ENCODE assay signal across 18 mouse cellular contexts in genomic region chr4:101304114-101304513, GRCm38 (mm10). TPM values are rescaled to one million over a fixed set of nuclear protein-coding genes. Genes with fewer than 3 reads are reported as not detected.
DNase-seq lines count a peak whose midpoint lies in the region; TF ChIP-seq lines count a peak whose summit lies in the region.
"Had no signal": no experiment of that assay in that cellular context is flagged by ENCODE, and none has a peak within 500 bp of the region (broad histone marks: within the 10 kb centered on the region; RNA-seq: fewer than 3 reads in every experiment).

No protein-coding gene starts in this region.

- no peak for DNase-seq in gastrocnemius, adult 2 months
- no peak for DNase-seq in gastrocnemius, postnatal 10 days
- peak; percentile 15 to 68 for DNase-seq in left cerebral cortex, postnatal 25 days (ENCODE audit: low spot score in 2 of 2)
- DNase-seq in left cerebral cortex, adult 8-10 months (ENCODE audit: low spot score in 2 of 2), result no peak
- peak; percentile 33 for DNase-seq in brain, adult 2 months (ENCODE audit: low read depth, low spot score)
- no peak for DNase-seq in retina, postnatal 1 day
- DNase-seq: adrenal gland, adult 2 months; adrenal gland, postnatal 10 days; adrenal gland, postnatal 25 days; cerebellum, adult 11-12 months; cerebellum, adult 2 months; cerebellum, adult 9-10 months; cerebellum, postnatal 10 days; cerebellum, postnatal 25 days had no signal

- TF ChIP-seq CTCF in gastrocnemius, adult 2 months (IDR thresholded peaks at IDR 0.05), result no peak

- peak overlapping the region; percentile 6; the same call in 1 of the 2 replicates for H3K4me3 ChIP-seq in gastrocnemius, adult 2 months
- H3K4me3 ChIP-seq: embryonic facial prominence, embryonic 10.5 days; embryonic facial prominence, embryonic 12.5 days; forebrain, embryonic 13.5 days; forebrain, embryonic 15.5 days had no signal

- no peak overlapping the region for H3K27ac ChIP-seq in gastrocnemius, adult 2 months
- H3K27ac ChIP-seq: embryonic facial prominence, embryonic 10.5 days; embryonic facial prominence, embryonic 12.5 days; forebrain, embryonic 13.5 days; forebrain, embryonic 15.5 days had no signal

- intact Hi-C loops in gastrocnemius, adult 2 months (cut with DNase I), result no loop called here
- intact Hi-C loops in left cerebral cortex, postnatal 25 days (cut with DNase I), result no loop called here

RNA-seq across cellular contexts. Expression of gene Jak1, which starts 39.0 kb away (rescaled TPM):
- 100 to 1,000 TPM in 1 of 2 experiments, 10 to 100 TPM in 1; 89.9 to 134 TPM for total RNA-seq in gastrocnemius, adult 2 months (2021)
- 100 to 1,000 TPM; 110 to 129 TPM for total RNA-seq in gastrocnemius, postnatal 10 days (2021)
- 100 to 1,000 TPM; 122 to 124 TPM for total RNA-seq in left cerebral cortex, postnatal 25 days (2021)
- 100 to 1,000 TPM; 114 to 122 (median 117) TPM for total RNA-seq in left cerebral cortex, adult 8-10 months (2022)

Comparison
In these comparisons a context has a peak if more than half of its experiments do, and no peak if none do; other contexts are left out.
1. DNase-seq: peak in left cerebral cortex, postnatal 25 days (2 of 2) and brain, adult 2 months (single experiment); none in gastrocnemius, adult 2 months (single experiment), gastrocnemius, postnatal 10 days (single experiment), left cerebral cortex, adult 8-10 months (0 of 2) and retina, postnatal 1 day (single experiment).